Mouse (Mus musculus) liver, adult 2 months (tissue): ENCODE measurements around the gene C330021F23Rik.

ENCODE experiments used
- CTCF ChIP-seq: fragments of 200-500 bp; IDR thresholded peaks from 2 replicates; pipeline ENCODE4 v1.5.1; 2011; ENCODE audit warnings: low read depth, low read length, control low read depth
- POLR2A ChIP-seq: fragments of 200-500 bp; IDR thresholded peaks from 2 replicates; pipeline ENCODE4 v1.6.1; 2011; ENCODE audit warnings: low read length, control low read depth; ENCODE audit not compliant: insufficient read depth; ENCODE audit errors: extremely low read depth

DNA sequence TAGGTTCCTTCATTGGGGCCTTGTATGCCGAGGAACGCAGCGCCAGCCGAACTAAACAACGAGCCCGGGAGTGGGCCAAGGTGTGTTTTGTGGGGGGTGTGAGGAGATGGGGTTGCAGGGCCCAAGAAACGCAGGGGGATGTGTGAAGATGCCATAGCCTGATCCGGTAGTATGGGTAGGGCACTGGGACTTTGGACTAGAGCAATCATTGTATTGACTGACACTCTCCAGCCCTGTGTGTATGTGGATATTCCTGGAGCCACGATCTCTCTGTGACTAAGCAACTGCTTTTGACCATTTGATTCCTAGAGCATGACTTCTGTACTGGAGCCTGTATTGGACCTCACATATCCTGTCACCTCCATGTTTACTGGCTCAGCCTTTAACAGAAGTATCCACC is 30.9 kb upstream of the C330021F23Rik start:
- no peak for TF ChIP-seq POLR2A
- no peak for TF ChIP-seq CTCF
